ENCODE assay signal across 23 mouse cellular contexts in the genomic region with DNA sequence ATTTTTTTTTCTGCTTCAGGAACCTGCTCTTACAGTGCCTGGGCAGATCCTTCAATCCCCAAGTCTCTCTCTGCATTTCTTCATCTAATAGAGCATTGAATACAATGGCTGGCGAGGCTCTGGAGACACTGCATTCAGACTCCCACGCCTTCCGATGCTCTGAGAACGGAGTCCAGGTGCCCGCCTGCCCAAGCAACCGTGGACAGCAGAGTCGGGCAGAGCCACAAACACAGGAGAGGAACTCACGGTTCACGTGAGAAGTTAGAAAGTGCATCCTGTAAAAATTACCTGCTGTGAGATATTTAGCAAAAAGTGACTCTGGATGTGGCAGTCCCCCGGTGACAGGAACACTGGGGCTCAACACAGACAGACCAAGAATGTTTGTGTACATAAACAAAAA. TPM values are rescaled to one million over a fixed set of nuclear protein-coding genes. Genes with fewer than 3 reads are reported as not detected.
A peak's percentile ranks its signal among the peaks of the same experiment; 100 is the strongest.
DNase-seq lines count a peak whose midpoint lies in the region; ATAC-seq and TF ChIP-seq lines count a peak whose summit lies in the region.
"Had no signal": no experiment of that assay in that cellular context is flagged by ENCODE, and none has a peak within 500 bp of the region (broad histone marks: within the 10 kb centered on the region; RNA-seq: fewer than 3 reads in every experiment).

No protein-coding gene starts in this region.

- no peaks in the 10 kb centered on the region for H3K4me1 ChIP-seq in forebrain, embryonic 11.5 days (replicated peaks; ENCODE audit: control insufficient read depth, insufficient read depth, low read length)
- no peaks in the 10 kb centered on the region for H3K4me1 ChIP-seq in forebrain, postnatal 0 days (ENCODE audit: insufficient read depth)
- H3K4me1 ChIP-seq in liver, postnatal 0 days (ENCODE audit: insufficient read depth): no peaks in the 10 kb centered on the region
- no peaks in the 10 kb centered on the region for H3K4me1 ChIP-seq in liver, embryonic 12.5 days
- H3K4me1 ChIP-seq in limb, embryonic 11.5 days (ENCODE audit: control insufficient read depth, insufficient read depth, low read length): no peaks in the 10 kb centered on the region
- H3K4me1 ChIP-seq: embryonic facial prominence, embryonic 12.5 days; embryonic facial prominence, embryonic 15.5 days; hindbrain, embryonic 12.5 days; hindbrain, embryonic 15.5 days had no signal

- TF ChIP-seq EP300 in liver, postnatal 0 days (IDR thresholded peaks at IDR 0.05; ENCODE audit: low read depth): no peak

- no peaks in the 10 kb centered on the region for H3K9me3 ChIP-seq in forebrain, embryonic 11.5 days (ENCODE audit: control insufficient read depth, low read length)
- H3K9me3 ChIP-seq in forebrain, postnatal 0 days (ENCODE audit: low read length): no peaks in the 10 kb centered on the region
- no peaks in the 10 kb centered on the region for H3K9me3 ChIP-seq in liver, postnatal 0 days (ENCODE audit: low read length)
- 0 out of 2 replicates have a peak, but pooled peaks cover 7% of the 10 kb centered on the region for H3K9me3 ChIP-seq in liver, embryonic 12.5 days (replicated peaks)
- H3K9me3 ChIP-seq in limb, embryonic 11.5 days (ENCODE audit: control insufficient read depth, low read length): no peaks in the 10 kb centered on the region; the same call in 1 of the 2 replicates
- H3K9me3 ChIP-seq: embryonic facial prominence, embryonic 12.5 days; embryonic facial prominence, embryonic 15.5 days; hindbrain, embryonic 12.5 days; hindbrain, embryonic 15.5 days had no signal

- no peak overlapping the region for H3K9ac ChIP-seq in forebrain, embryonic 11.5 days (ENCODE audit: low read length)
- no peak overlapping the region for H3K9ac ChIP-seq in forebrain, postnatal 0 days
- H3K9ac ChIP-seq in liver, postnatal 0 days (replicated peaks): no peak overlapping the region
- no peak overlapping the region for H3K9ac ChIP-seq in liver, embryonic 12.5 days
- H3K9ac ChIP-seq in limb, embryonic 11.5 days (ENCODE audit: low read length): no peak overlapping the region
- H3K9ac ChIP-seq: embryonic facial prominence, embryonic 12.5 days; embryonic facial prominence, embryonic 15.5 days; hindbrain, embryonic 12.5 days; hindbrain, embryonic 15.5 days had no signal

- no peaks in the 10 kb centered on the region for H3K36me3 ChIP-seq in forebrain, embryonic 11.5 days (ENCODE audit: control insufficient read depth, insufficient read depth, low read length)
- H3K36me3 ChIP-seq in forebrain, postnatal 0 days (ENCODE audit: insufficient read depth): no peaks in the 10 kb centered on the region
- no peaks in the 10 kb centered on the region for H3K36me3 ChIP-seq in liver, postnatal 0 days (replicated peaks; ENCODE audit: insufficient read depth, low read length)
- no peaks in the 10 kb centered on the region for H3K36me3 ChIP-seq in liver, embryonic 12.5 days
- no peaks in the 10 kb centered on the region for H3K36me3 ChIP-seq in limb, embryonic 11.5 days (ENCODE audit: control insufficient read depth, insufficient read depth, low read length)
- H3K36me3 ChIP-seq: embryonic facial prominence, embryonic 12.5 days; embryonic facial prominence, embryonic 15.5 days; G1E; hindbrain, embryonic 12.5 days; hindbrain, embryonic 15.5 days had no signal

- no peak overlapping the region for H3K4me2 ChIP-seq in forebrain, embryonic 11.5 days (ENCODE audit: low read depth, low read length, severe bottlenecking)
- no peak overlapping the region for H3K4me2 ChIP-seq in forebrain, postnatal 0 days (ENCODE audit: low read depth)
- H3K4me2 ChIP-seq in liver, postnatal 0 days (ENCODE audit: low read depth, low read length): no peak overlapping the region
- no peak overlapping the region for H3K4me2 ChIP-seq in liver, embryonic 12.5 days
- H3K4me2 ChIP-seq in limb, embryonic 11.5 days (ENCODE audit: low read depth, severe bottlenecking): no peak overlapping the region
- H3K4me2 ChIP-seq: embryonic facial prominence, embryonic 12.5 days; embryonic facial prominence, embryonic 15.5 days; heart, embryonic 11.5 days; hindbrain, embryonic 12.5 days; hindbrain, embryonic 15.5 days had no signal

- no peak overlapping the region for H3K4me3 ChIP-seq in forebrain, embryonic 11.5 days (ENCODE audit: low read depth, low read length)
- no peak overlapping the region for H3K4me3 ChIP-seq in forebrain, postnatal 0 days (ENCODE audit: low read depth, low read length)
- H3K4me3 ChIP-seq in liver, postnatal 0 days (ENCODE audit: low read depth, low read length): no peak overlapping the region
- H3K4me3 ChIP-seq in liver, embryonic 12.5 days: no peak overlapping the region
- no peak overlapping the region for H3K4me3 ChIP-seq in limb, embryonic 11.5 days (ENCODE audit: low read depth, low read length)
- H3K4me3 ChIP-seq: embryonic facial prominence, embryonic 12.5 days; embryonic facial prominence, embryonic 15.5 days; hindbrain, embryonic 12.5 days; hindbrain, embryonic 15.5 days had no signal

- H3K27ac ChIP-seq in forebrain, embryonic 11.5 days (ENCODE audit: low read depth, low read length): no peak overlapping the region
- no peak overlapping the region for H3K27ac ChIP-seq in forebrain, postnatal 0 days (ENCODE audit: low read depth, low read length)
- H3K27ac ChIP-seq in liver, postnatal 0 days (ENCODE audit: low read depth): no peak overlapping the region
- no peak overlapping the region for H3K27ac ChIP-seq in liver, embryonic 12.5 days
- no peak overlapping the region for H3K27ac ChIP-seq in limb, embryonic 11.5 days (replicated peaks; ENCODE audit: low read depth, low read length)
- H3K27ac ChIP-seq: embryonic facial prominence, embryonic 12.5 days; embryonic facial prominence, embryonic 15.5 days; hindbrain, embryonic 12.5 days; hindbrain, embryonic 15.5 days had no signal

- 89% methylated on average over 10 of the region's 10 CpGs for WGBS in forebrain, embryonic 11.5 days
- 87% methylated on average over 10 of the region's 10 CpGs for WGBS in forebrain, postnatal 0 days
- 74% methylated on average over 10 of the region's 10 CpGs for WGBS in liver, postnatal 0 days (ENCODE audit: insufficient replicate concordance)
- WGBS in liver, embryonic 12.5 days (ENCODE audit: insufficient replicate concordance): 69% methylated on average over 10 of the region's 10 CpGs
- 88% methylated on average over 10 of the region's 10 CpGs for WGBS in limb, embryonic 11.5 days

- DNase-seq in forebrain, embryonic 11.5 days (ENCODE audit: low spot score): peak; percentile 31
- DNase-seq in forebrain, postnatal 0 days: no peak
- DNase-seq in liver, postnatal 0 days: peak; percentile 8
- peak; percentile 1 for DNase-seq in MN1 (ENCODE audit: low spot score)
- peak; percentile 15 for DNase-seq in limb, embryonic 11.5 days (ENCODE audit: low spot score)
- DNase-seq in ovary, adult 18-20 months (ENCODE audit: low spot score): no peak
- DNase-seq: adrenal gland, adult 2 months; adrenal gland, postnatal 14 days; B cell, adult 2 months; cerebellum, adult 11 months; cerebellum, adult 2 months; cerebellum, adult 9-11 months; cerebellum, postnatal 25 days; gastrocnemius, postnatal 25 days had no signal

- no peak for TF ChIP-seq CTCF in forebrain, postnatal 0 days (IDR thresholded peaks at IDR 0.05; ENCODE audit: low read depth)
- TF ChIP-seq CTCF in liver, postnatal 0 days (IDR thresholded peaks at IDR 0.05; ENCODE audit: low read depth): no peak

- no peak for ATAC-seq in forebrain, embryonic 11.5 days (replicated peaks; ENCODE audit: low FRiP score)
- no peak for ATAC-seq in forebrain, postnatal 0 days
- no peak for ATAC-seq in liver, postnatal 0 days
- no peak for ATAC-seq in liver, embryonic 12.5 days
- ATAC-seq in limb, embryonic 11.5 days (ENCODE audit: insufficient number of reproducible peaks, low FRiP score, low TSS enrichment, low read depth): no peak
- ATAC-seq: forebrain, embryonic 14.5 days had no signal

- no peaks in the 10 kb centered on the region for H3K27me3 ChIP-seq in forebrain, embryonic 11.5 days (ENCODE audit: control insufficient read depth, insufficient read depth, low read length)
- no peaks in the 10 kb centered on the region for H3K27me3 ChIP-seq in forebrain, postnatal 0 days (ENCODE audit: insufficient read depth, low read length)
- H3K27me3 ChIP-seq in liver, postnatal 0 days (ENCODE audit: insufficient read depth, low read length): no peaks in the 10 kb centered on the region
- H3K27me3 ChIP-seq in liver, embryonic 12.5 days (replicated peaks): no peaks in the 10 kb centered on the region
- no peaks in the 10 kb centered on the region for H3K27me3 ChIP-seq in limb, embryonic 11.5 days (ENCODE audit: control insufficient read depth, insufficient read depth, low read length)
- H3K27me3 ChIP-seq: CH12.LX; embryonic facial prominence, embryonic 12.5 days; embryonic facial prominence, embryonic 15.5 days; hindbrain, embryonic 12.5 days; hindbrain, embryonic 15.5 days had no signal

RNA-seq across cellular contexts. Expression of a gene that starts 59.3 kb away (rescaled TPM):
- polyA plus RNA-seq in forebrain, embryonic 11.5 days (2014; fragmentation: Nextera tagmentation; extraction: Ambion mirVana): 144 and 163 TPM in 2 replicates
- total RNA-seq in forebrain, postnatal 0 days (2014; rRNA removed): 5.5 and 13.3 TPM in 2 replicates
- polyA plus RNA-seq in forebrain, postnatal 0 days (2015; fragmentation: Nextera tagmentation; extraction: Ambion mirVana): 104 and 105 TPM in 2 replicates
- 23.2 and 25.4 TPM in 2 replicates for polyA plus RNA-seq in liver, postnatal 0 days (2015; fragmentation: Nextera tagmentation; extraction: Ambion mirVana)
- polyA plus RNA-seq in liver, embryonic 12.5 days (2016; fragmentation: Nextera tagmentation; extraction: Ambion mirVana): 50.8 and 52.6 TPM in 2 replicates
- polyA plus RNA-seq in limb, embryonic 11.5 days (2014; fragmentation: Nextera tagmentation; extraction: Ambion mirVana): 147 and 159 TPM in 2 replicates

Comparison
In these comparisons a context has a peak if more than half of its experiments do, and no peak if none do; other contexts are left out.
1. DNase-seq: peak in forebrain, embryonic 11.5 days (single experiment), liver, postnatal 0 days (single experiment), MN1 (single experiment) and limb, embryonic 11.5 days (single experiment); none in forebrain, postnatal 0 days (single experiment) and ovary, adult 18-20 months (single experiment).